Mouse (Mus musculus): ENCODE measurements at regions not wholly inside any gene's neighbourhood (a gene's known extent, or its start where the extent isn't known, plus 50 kb on each side); places are given as distances from the start of the nearest gene placed in this dataset.

- TF ChIP-seq CTCF (IDR thresholded peaks at IDR 0.05; ENCODE audit: borderline replicate concordance, insufficient read depth, low read length) = no peak
- 0 out of 2 replicates have a peak, but pooled peaks have one; percentile 24 for TF ChIP-seq POLR2A (IDR thresholded peaks at IDR 0.05; ENCODE audit: low read depth, low read length)
These were observed 167.5 kb upstream of the Ubash3b start for GRCm38 (mm10) chr9:41328959-41329358.
